Mouse (Mus musculus): ENCODE data around the gene Mapkap1.

The Mapkap1 gene

DNA sequence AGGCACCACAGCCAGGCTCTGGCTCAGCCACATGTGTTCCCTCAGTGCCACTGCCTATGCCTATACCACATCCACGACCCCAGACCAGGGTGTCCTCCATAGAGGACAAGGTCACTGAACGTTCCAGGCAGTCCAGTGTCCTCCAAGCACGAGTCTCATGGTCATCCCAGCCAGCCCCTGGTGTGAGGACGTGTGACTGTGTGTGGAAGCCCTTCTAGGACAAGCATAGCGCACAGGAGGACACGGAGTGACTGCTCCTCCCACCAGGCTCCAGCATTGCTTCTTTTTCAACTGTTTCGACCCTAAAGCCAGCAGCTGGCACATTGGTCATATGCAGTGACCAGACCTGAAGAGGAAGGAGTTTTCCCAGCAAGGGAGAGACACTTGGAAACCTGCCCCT lies 223.2 kb downstream of the Mapkap1 start:
- no peak for DNase-seq (ENCODE audit: low read depth, low spot score)

GRCm38 (mm10) chr2:34630445-34630844 lies 223.9 kb downstream of the Mapkap1 start:
- DNase-seq (ENCODE audit: low read depth, low spot score): no peak

DNA sequence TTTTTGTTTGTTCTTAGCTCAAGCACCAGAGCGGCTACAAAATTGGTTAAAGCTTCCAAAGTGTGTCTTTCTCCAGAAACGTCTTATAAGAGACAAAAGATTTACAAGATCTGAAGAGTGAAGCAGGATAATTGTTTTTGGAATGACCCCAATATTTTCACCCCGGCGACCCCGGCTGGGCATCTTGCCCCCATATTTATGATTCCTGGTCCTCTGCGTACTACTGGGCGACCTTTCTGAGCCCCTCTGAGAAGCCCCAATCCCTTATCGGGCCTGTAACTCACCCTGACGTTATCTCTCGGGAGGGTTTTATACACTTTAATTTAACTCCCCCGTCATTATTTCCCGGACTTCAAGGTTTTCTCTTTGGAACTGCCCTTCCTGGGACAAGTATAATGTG lies 225.5 kb downstream of the Mapkap1 start:
- no peak for DNase-seq (ENCODE audit: low read depth, low spot score)

DNA sequence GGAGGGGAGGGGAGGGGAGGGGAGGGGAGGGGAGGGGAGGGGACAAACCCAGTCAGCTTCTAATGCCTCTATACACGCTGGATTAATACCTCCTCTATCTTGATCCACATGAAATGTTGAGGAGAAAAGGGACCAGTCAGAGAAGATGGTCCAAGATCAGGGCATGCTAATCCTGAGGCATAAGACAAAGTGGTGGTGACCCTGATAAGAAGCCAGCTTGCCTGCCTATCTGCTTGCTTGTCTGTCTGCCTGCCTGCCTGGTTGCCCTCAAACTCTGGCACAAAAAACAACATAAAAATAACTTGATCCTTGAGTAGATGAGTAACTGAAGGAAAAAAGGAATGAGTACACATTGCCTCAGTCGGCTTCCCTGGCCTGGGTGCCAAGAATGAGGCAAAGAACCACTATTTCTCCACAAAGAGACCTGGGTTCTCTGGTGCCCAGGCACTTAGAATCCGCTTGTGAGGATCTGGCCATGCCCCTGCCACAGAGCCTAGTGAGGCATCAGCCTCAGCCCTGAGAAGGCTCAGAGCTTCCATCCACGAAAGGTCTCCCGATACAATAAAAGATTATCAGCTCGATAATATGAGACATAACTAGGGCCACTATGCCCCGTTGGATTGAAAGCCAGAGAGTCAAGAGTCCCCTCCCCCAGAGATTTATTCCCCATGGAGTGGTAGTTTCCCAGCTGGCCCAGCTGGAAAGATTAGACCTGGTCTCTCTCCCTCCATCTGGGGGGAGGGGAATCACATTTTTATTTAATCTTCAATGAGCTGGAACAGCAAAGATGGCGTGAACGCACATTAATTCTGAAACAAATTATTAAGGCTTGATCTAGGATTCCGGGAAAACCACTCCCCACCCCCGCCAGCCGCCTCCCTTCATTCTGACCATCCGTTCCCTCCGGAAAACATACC lies 228.9 kb downstream of the Mapkap1 start:
- DNase-seq (ENCODE audit: low read depth, low spot score): no peak

DNA sequence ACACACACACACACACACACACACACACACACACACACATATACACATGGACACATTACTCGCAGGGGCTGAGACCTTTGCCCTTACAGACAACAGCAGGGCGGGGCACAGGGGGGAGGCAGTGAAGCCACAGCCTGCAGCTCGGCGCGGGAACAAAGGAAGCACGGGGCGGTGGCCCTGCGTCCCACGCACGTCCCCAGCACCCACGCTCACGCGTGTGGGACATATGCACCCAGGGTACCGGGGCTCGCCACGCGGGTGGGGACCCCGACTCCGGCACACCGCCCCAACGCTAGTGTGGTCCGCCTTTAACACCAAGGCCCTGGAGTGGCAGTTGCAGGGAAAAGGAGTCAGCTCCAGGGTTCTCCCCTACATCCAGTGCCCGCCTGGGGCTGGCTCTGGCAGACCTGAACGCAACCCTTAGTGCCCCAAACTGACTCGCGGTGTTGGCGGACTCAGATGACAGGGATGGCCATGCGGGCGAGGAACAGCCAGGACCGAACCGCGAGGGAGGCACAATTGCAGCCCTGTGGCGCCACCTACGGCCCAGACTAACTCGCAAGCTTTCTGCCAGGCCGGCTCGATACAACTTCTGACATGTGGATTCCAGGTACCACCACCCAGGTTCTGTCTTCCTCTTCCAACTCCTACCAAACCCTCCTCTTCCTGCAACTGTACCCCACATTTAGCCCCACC lies 232.5 kb downstream of the Mapkap1 start:
- peak; percentile 84 for DNase-seq (ENCODE audit: low read depth, low spot score)

DNA sequence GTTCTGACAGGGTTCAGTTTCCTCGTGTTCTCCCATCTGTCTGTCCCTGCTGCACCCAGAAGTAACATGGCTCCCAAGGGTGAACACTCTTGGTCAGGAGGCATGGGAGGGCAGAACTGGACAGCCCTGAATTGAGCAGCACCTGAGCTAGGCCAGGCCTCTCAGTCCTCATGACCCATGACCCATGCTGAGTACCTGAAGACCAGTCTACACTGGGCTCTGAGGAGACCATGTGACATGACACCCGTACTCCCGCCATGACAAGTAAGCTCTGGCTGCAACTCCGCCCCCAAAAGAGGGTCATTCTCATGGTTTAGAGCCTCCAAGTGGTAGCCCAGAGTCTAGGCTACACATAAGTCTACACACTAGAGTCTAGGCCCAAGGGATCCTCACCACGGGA lies 233.2 kb downstream of the Mapkap1 start:
- DNase-seq (ENCODE audit: low read depth, low spot score): peak; percentile 43

- peak; percentile 95 for DNase-seq (ENCODE audit: low read depth, low spot score)
Measured at GRCm38 (mm10) chr2:34642351-34642750, 235.8 kb downstream of the Mapkap1 start.

GRCm38 (mm10) chr2:34644571-34645526 lies 238.3 kb downstream of the Mapkap1 start:
- peak; percentile 94 for DNase-seq (ENCODE audit: low read depth, low spot score)

DNA sequence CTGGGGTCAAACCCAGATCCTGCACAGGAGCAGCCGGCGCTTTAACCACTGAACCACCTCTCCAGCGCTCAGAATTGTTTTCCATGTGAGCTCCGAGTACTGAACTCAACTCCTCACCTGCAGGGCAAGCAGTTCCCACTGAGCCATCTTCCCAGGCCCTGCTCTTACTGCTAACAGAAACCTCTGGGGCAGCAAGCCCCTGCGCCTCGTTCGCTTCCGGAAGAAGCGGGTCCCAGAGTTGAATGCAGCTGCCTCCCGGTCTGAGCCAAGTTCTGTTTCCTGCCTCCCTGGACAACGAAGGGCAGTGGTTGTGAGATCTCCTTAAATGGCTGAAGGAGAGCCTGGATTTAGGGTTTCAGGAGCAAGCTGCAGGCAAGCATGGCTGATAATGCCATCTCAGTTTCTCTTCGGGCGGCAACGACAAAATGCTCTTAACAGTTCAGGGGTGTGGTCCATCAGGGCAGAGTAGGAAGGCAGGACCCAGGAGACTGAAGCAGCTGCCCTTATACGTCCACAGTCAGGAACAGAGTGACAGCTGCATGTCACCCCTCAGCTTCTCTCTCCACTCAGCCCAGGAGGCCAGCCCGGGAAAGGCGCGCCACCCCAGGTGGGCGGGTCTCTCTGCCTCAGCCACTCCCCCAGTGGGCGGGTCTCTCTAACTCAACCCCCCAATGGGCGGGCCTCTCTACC lies 239.4 kb downstream of the Mapkap1 start:
- no peak for DNase-seq (ENCODE audit: low read depth, low spot score)

DNA sequence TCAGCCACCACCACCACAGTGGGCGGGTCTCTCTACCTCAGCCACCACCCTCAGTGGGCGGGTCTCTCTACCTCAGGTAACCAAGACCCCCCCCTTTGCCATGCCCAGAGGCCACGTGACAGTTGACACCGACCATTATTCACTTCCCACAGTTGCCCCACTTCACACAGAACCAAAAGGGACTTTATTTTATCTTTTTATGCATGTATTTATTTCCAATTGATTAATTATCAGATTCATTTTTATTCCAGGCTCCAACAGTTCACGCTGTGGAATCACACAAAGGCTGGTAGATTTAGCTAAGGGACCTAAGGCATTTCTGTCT lies 239.9 kb downstream of the Mapkap1 start:
- DNase-seq (ENCODE audit: low read depth, low spot score): peak; percentile 95

DNA sequence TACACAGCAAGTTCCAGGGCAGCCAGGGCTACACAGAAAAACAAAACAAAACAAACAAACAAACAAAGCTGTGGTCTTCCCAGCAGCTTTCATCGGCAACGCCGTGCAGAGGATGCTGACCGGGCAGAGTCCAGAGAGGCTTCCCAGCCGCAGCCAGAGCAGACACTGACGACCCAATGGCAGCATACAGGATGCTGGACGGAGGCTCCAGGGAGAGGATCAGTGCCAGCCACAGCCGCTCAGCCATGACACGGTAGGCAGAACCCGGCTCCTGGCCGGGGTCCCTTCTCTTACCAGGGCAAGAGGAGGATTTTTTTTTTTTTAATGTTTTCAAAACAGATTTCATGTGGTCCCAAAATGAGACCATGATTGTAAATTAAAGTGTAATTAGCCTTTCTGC lies 240.8 kb downstream of the Mapkap1 start:
- DNase-seq (ENCODE audit: low read depth, low spot score): no peak

DNA sequence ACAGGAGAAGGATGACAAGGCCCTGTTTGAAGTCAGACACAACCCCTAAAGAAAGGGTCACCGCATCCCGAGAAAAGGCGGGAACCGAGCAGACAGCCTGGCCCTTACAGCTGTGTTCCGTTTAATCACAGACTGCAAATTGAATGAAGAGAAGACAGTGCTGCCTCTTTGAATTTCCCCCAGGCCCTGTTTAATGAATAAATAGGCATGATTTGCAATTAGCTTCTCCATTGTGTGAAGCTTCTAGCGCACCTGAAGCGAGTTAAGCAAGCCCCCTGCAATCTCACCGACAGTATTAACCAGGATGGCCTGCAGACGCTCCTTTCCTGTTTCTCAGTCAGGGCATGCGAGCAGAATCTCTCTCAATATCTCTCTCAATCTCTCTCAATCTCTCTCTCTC lies 261.2 kb downstream of the Mapkap1 start:
- no peak for DNase-seq (ENCODE audit: low read depth, low spot score)

GRCm38 (mm10) chr2:34668440-34669191 lies 262.0 kb downstream of the Mapkap1 start:
- DNase-seq (ENCODE audit: low read depth, low spot score): peak; percentile 58

DNA sequence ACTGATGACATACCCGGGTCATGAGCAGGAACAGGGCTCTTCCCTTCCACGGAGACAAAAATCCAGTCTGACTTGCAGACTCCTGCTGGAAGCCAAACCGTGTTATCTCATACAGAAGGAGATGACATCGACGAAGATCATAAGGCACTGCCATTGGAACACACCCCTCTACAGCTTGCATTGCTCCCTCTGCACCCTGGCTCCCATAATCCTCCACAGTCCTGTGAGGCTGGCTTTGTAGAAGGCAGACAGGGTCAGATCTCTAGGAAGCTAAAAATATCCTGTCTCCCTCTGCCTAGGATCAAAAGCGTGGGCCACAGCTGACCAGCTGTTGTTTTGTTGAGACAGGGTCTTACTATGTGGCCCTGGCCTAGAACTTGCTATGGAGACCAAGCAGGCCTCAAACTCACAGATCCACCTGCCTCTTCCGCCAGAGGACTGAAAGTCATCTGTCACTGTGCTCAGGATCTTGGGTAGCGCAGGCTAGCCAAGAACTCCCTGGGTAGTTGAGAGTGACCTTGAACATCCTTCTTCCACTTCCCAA lies 262.7 kb downstream of the Mapkap1 start:
- DNase-seq (ENCODE audit: low read depth, low spot score): no peak

- DNase-seq (ENCODE audit: low read depth, low spot score): no peak
Measured at GRCm38 (mm10) chr2:34670470-34670869, 263.9 kb downstream of the Mapkap1 start.

DNA sequence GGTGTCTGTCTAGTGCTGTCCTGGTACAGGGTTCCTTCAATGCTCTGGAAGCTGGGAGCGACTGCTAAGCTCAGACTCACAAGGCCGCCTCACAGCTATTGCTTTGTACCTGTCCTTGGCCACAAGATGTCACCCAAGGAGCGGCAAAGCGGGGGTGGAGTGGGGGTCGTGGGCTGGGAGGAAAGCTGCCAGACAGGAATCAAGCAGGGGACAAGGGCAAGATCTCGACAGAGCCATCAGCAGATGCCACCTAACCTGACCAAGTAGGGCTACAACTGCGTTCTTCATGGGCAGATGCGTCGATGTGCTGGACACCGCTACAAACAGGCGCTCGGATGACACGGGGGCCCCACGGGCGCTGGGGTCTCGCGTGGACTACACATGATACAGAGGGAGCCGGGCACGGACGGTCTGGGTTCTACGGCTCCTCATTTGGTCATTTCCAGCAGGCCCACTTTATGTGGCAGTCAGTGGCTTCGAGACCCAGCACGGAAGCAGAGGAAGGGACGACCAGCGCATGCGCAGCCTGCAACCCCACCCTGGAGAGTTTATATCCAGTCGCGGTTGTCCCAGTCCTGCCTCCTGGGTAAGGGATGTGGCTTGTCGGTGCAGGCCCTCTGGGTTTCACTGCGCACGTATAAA lies 264.9 kb downstream of the Mapkap1 start:
- peak; percentile 71 for DNase-seq (ENCODE audit: low read depth, low spot score)

- no peak for DNase-seq (ENCODE audit: low read depth, low spot score)
Measured at GRCm38 (mm10) chr2:34673846-34674245, 267.3 kb downstream of the Mapkap1 start.

Measured in ES-CJ7 (cell line).